Mouse (Mus musculus): Measurements from ENCODE around the gene Cysrt1.

Gene Cysrt1

GRCm38 (mm10) chr2:25210686-25211085, 31.6 kb downstream of the Cysrt1 start:
- DNase-seq (ENCODE audit: low spot score in 2 of 2), result peak in 1 of 2 experiments; percentile 14

- no peak for DNase-seq (ENCODE audit: low spot score in 2 of 2)
Observed at GRCm38 (mm10) chr2:25207593-25207992, 34.7 kb downstream of the Cysrt1 start.

GRCm38 (mm10) chr2:25203631-25204214, 38.5 kb downstream of the Cysrt1 start:
- no peak for DNase-seq (ENCODE audit: low spot score in 2 of 2)

GRCm38 (mm10) chr2:25200631-25201030, 41.6 kb downstream of the Cysrt1 start:
- no peak for DNase-seq (ENCODE audit: low spot score in 2 of 2)

- no peak for DNase-seq (ENCODE audit: low spot score in 2 of 2)
Observed at GRCm38 (mm10) chr2:25197946-25198345, 44.3 kb downstream of the Cysrt1 start.

GRCm38 (mm10) chr2:25197191-25197590, 45.1 kb downstream of the Cysrt1 start:
- DNase-seq (ENCODE audit: low spot score in 2 of 2), result no peak

GRCm38 (mm10) chr2:25196172-25196954, 45.9 kb downstream of the Cysrt1 start, which contains the start of gene Tor4a:
Tor4a (minus strand) TSS chr2:25196886.
- DNase-seq (ENCODE audit: low spot score in 2 of 2), result peak; percentile 91 to 97

- DNase-seq (ENCODE audit: low spot score in 2 of 2), result peak; percentile 79 to 87
Observed at GRCm38 (mm10) chr2:25195211-25196156, 46.8 kb downstream of the Cysrt1 start.

- no peak for DNase-seq (ENCODE audit: low spot score in 2 of 2)
Observed at GRCm38 (mm10) chr2:25194486-25195171, 47.6 kb downstream of the Cysrt1 start.

- no peak for DNase-seq (ENCODE audit: low spot score in 2 of 2)
Observed at GRCm38 (mm10) chr2:25194006-25194405, 48.2 kb downstream of the Cysrt1 start.

- peak; percentile 85 to 86 for DNase-seq (ENCODE audit: low spot score in 2 of 2)
Observed at GRCm38 (mm10) chr2:25193330-25193770, 48.9 kb downstream of the Cysrt1 start.

Data from heart, adult 9 months (tissue).